Mouse (Mus musculus) stomach, embryonic 16.5 days (tissue): ENCODE results near the gene Pitx1. TPM values are rescaled to one million over a fixed set of nuclear protein-coding genes. Genes with fewer than 3 reads are reported as not detected.

ENCODE experiments used
- ATAC-seq: fragments of 200-750 bp; cut with Nextera tagmentation; 2 replicates; pipeline ENCODE4 v1.8.0; 2017; ENCODE audit warnings: moderate number of reproducible peaks, moderate TSS enrichment; ENCODE audit not compliant: insufficient read depth, low FRiP score
- H3K27ac ChIP-seq: fragments of 300-500 bp; sonication (generic); 2 replicates; pipeline ENCODE4 v1.5.1; 2014; ENCODE audit warnings: low read length
- H3K27me3 ChIP-seq: fragments of 300-500 bp; sonication (generic); 2 replicates; pipeline ENCODE4 v1.6.1; 2014; ENCODE audit warnings: low read length, control low read depth, mixed read lengths; ENCODE audit not compliant: control insufficient read depth, insufficient read depth
- H3K36me3 ChIP-seq: fragments of 300-500 bp; sonication (generic); 2 replicates; pipeline ENCODE4 v1.6.1; 2014; ENCODE audit warnings: low read length; ENCODE audit not compliant: control insufficient read depth, insufficient read depth
- H3K4me1 ChIP-seq: fragments of 300-500 bp; sonication (generic); 2 replicates; pipeline ENCODE4 v1.6.1; 2014; ENCODE audit warnings: low read length, control low read depth, mixed read lengths; ENCODE audit not compliant: control insufficient read depth, insufficient read depth
- H3K4me2 ChIP-seq: fragments of 300-500 bp; sonication (generic); 2 replicates; pipeline ENCODE4 v1.6.1; 2014; ENCODE audit warnings: low read depth, low read length, mixed read lengths
- H3K4me3 ChIP-seq: fragments of 300-500 bp; sonication (generic); replicated peaks from 2 replicates; pipeline ENCODE4 v1.5.1; 2014; ENCODE audit warnings: mild to moderate bottlenecking, low read length
- H3K9ac ChIP-seq: fragments of 300-500 bp; sonication (generic); 2 replicates; pipeline ENCODE4 v1.6.1; 2014; ENCODE audit warnings: low read length
- H3K9me3 ChIP-seq: fragments of 300-500 bp; sonication (generic); replicated peaks from 2 replicates; pipeline ENCODE4 v1.6.1; 2016; ENCODE audit warnings: low read length, control low read depth; ENCODE audit not compliant: control insufficient read depth
- WGBS: fragments of 180-500 bp; shearing (Covaris S2); extraction: QIAGEN DNeasy Blood & Tissue Kit; methylation state at CpG from one replicate; pipeline ENCODE4 v1.1.7; 2014; 5-methylcytosine and 5-hydroxymethylcytosine counted together
- polyA plus RNA-seq: library from polyadenylated mRNA; unstranded; fragments of >200 nt; fragmentation: Nextera tagmentation; extraction: Ambion mirVana; gene quantifications from 2 replicates; pipeline ENCODE4 v1.2.1, GENCODE M21; 2015

The Pitx1 gene
- polyA plus RNA-seq, 1 experiment from 2014 or later, result 110 TPM

GRCm38 (mm10) chr13:55834667-55835066 is 1.3 kb downstream of the Pitx1 start:
- 34% methylated on average over 5 of the region's 5 CpGs for WGBS
- no peak for ATAC-seq
- Histone ChIP-seq H3K9ac (peak overlapping the region; percentile 98), H3K27me3 (peaks cover 38% of the 10 kb centered on the region), H3K4me3 (peak overlapping the region; percentile 56), H3K4me2 (peak overlapping the region; percentile 74), H3K27ac (peak overlapping the region; percentile 96), H3K36me3 (no peaks in the 10 kb centered on the region), H3K4me1 (peaks cover 7% of the 10 kb centered on the region; the same call in 1 of the 2 replicates), H3K9me3 (no peaks in the 10 kb centered on the region)

- Histone ChIP-seq H3K4me3 (peak overlapping the region; percentile 56), H3K36me3 (no peaks in the 10 kb centered on the region), H3K27ac (peak overlapping the region; percentile 96), H3K4me2 (peak overlapping the region; percentile 74), H3K9me3 (no peaks in the 10 kb centered on the region), H3K27me3 (peaks cover 38% of the 10 kb centered on the region), H3K4me1 (peaks cover 7% of the 10 kb centered on the region; the same call in 1 of the 2 replicates), H3K9ac (peak overlapping the region; percentile 98)
- ATAC-seq, result no peak
- 32% methylated on average over 7 of the region's 7 CpGs for WGBS
Observed at GRCm38 (mm10) chr13:55833921-55834320, 2.1 kb downstream of the Pitx1 start.

- H3K36me3 ChIP-seq, result no peaks in the 10 kb centered on the region
- H3K27me3 ChIP-seq, result peaks cover 34% of the 10 kb centered on the region
- H3K4me1 ChIP-seq, result peaks cover 7% of the 10 kb centered on the region; the same call in 1 of the 2 replicates
- H3K9ac ChIP-seq, result peak overlapping the region; percentile 98
- peak overlapping the region; percentile 56 for H3K4me3 ChIP-seq
- H3K27ac ChIP-seq, result peak overlapping the region; percentile 96
- no peaks in the 10 kb centered on the region for H3K9me3 ChIP-seq
- no peak for ATAC-seq
- peak overlapping the region; percentile 74 for H3K4me2 ChIP-seq
- WGBS, result 76% methylated on average over 1 of the region's 1 CpGs
Observed at GRCm38 (mm10) chr13:55832602-55833001, 3.4 kb downstream of the Pitx1 start.

GRCm38 (mm10) chr13:55831722-55832160 is 4.3 kb downstream of the Pitx1 start:
- Histone ChIP-seq H3K9ac (peak overlapping the region; percentile 98), H3K4me2 (peak overlapping the region; percentile 74), H3K4me3 (peak overlapping the region; percentile 56), H3K27ac (peak overlapping the region; percentile 96), H3K9me3 (no peaks in the 10 kb centered on the region), H3K36me3 (no peaks in the 10 kb centered on the region), H3K27me3 (peaks cover 33% of the 10 kb centered on the region; the same call in 1 of the 2 replicates), H3K4me1 (0 out of 2 replicates have a peak, but pooled peaks cover 4% of the 10 kb centered on the region)
- ATAC-seq, result peak; percentile 34; the same call in 1 of the 2 replicates
- WGBS, result 5% methylated on average over 25 of the region's 25 CpGs

- Histone ChIP-seq H3K9ac (peak overlapping the region; percentile 98), H3K27me3 (peaks cover 33% of the 10 kb centered on the region; the same call in 1 of the 2 replicates)
Observed at GRCm38 (mm10) chr13:55830833-55831721, 4.9 kb downstream of the Pitx1 start.

GRCm38 (mm10) chr13:55830081-55830832 is 5.7 kb downstream of the Pitx1 start:
- Histone ChIP-seq H3K4me1 (0 out of 2 replicates have a peak, but pooled peaks cover 7% of the 10 kb centered on the region), H3K36me3 (no peaks in the 10 kb centered on the region), H3K4me3 (peak overlapping the region; percentile 56), H3K27me3 (peaks cover 33% of the 10 kb centered on the region; the same call in 1 of the 2 replicates), H3K9me3 (no peaks in the 10 kb centered on the region), H3K27ac (peak overlapping the region; percentile 97), H3K9ac (peak overlapping the region; percentile 98), H3K4me2 (peak overlapping the region; percentile 74)
- WGBS, result 1% methylated on average over 48 of the region's 48 CpGs
- ATAC-seq, result no peak

More at GRCm38 (mm10) chr13:55830833-55831721, 4.9 kb downstream of the Pitx1 start:
- peak overlapping the region; percentile 56 for H3K4me3 ChIP-seq
- peak; percentile 87 for ATAC-seq
- H3K4me1 ChIP-seq, result 0 out of 2 replicates have a peak, but pooled peaks cover 4% of the 10 kb centered on the region
- peak overlapping the region; percentile 74 for H3K4me2 ChIP-seq
- H3K27ac ChIP-seq, result peak overlapping the region; percentile 97
- H3K9me3 ChIP-seq, result no peaks in the 10 kb centered on the region
- WGBS, result under 1% methylated on average over 74 of the region's 82 CpGs
- H3K36me3 ChIP-seq, result no peaks in the 10 kb centered on the region

- 6% methylated on average over 12 of the region's 12 CpGs for WGBS
- Histone ChIP-seq H3K9me3 (no peaks in the 10 kb centered on the region), H3K27ac (peak overlapping the region; percentile 91), H3K4me3 (peak overlapping the region; percentile 56), H3K9ac (peak overlapping the region; percentile 78), H3K36me3 (no peaks in the 10 kb centered on the region), H3K4me2 (peak overlapping the region; percentile 74), H3K27me3 (peaks cover 27% of the 10 kb centered on the region; the same call in 1 of the 2 replicates), H3K4me1 (peaks cover 16% of the 10 kb centered on the region; the same call in 1 of the 2 replicates)
- no peak for ATAC-seq
Observed at GRCm38 (mm10) chr13:55829018-55829655, 6.9 kb downstream of the Pitx1 start.

- H3K27ac ChIP-seq, result peak overlapping the region; percentile 91
- peak overlapping the region; percentile 74 for H3K4me2 ChIP-seq
- peak overlapping the region; percentile 78 for H3K9ac ChIP-seq
Observed at GRCm38 (mm10) chr13:55828141-55829017, 7.6 kb downstream of the Pitx1 start.

More at GRCm38 (mm10) chr13:55828141-55829017, 7.6 kb downstream of the Pitx1 start:
- Histone ChIP-seq H3K36me3 (peaks cover 2% of the 10 kb centered on the region; the same call in 1 of the 2 replicates), H3K27me3 (peaks cover 20% of the 10 kb centered on the region; the same call in 1 of the 2 replicates), H3K9me3 (no peaks in the 10 kb centered on the region), H3K4me1 (peaks cover 21% of the 10 kb centered on the region), H3K4me3 (peak overlapping the region; percentile 56)
- no peak for ATAC-seq
- 5% methylated on average over 50 of the region's 50 CpGs for WGBS
